Mouse (Mus musculus): ENCODE data around the gene Glcci1. TPM values are rescaled to one million over a fixed set of nuclear protein-coding genes. Genes with fewer than 3 reads are reported as not detected.

Glcci1 gene
- polyA plus RNA-seq (2017; shearing (Covaris generic)): 10 to 100 TPM; 18.9 to 29.2 TPM

DNA sequence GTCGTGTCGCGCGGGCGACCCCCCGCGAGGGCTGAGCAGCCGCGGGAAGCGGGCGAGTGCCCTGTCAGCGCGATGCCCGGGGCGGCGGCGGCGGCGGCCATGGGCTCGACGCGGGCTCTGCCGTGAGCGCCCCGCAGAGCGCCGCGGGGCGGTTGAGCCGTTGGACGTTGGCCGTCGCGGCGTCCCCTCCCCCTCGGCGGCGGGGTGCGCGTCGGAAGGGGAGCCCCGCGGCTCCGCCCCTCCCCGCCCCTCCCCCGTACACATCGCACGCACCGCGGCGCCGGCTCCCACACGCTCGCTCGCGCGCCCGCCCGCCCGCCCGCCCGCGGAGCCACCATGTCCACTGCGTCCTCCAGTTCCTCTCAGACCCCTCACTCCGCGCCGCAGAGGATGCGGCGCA lies at the start of gene Glcci1:
Gene Glcci1, plus strand, starts transcription at position 50 of the 400 bp plus-strand sequence.
- peak; percentile 2 for ATAC-seq

DNA sequence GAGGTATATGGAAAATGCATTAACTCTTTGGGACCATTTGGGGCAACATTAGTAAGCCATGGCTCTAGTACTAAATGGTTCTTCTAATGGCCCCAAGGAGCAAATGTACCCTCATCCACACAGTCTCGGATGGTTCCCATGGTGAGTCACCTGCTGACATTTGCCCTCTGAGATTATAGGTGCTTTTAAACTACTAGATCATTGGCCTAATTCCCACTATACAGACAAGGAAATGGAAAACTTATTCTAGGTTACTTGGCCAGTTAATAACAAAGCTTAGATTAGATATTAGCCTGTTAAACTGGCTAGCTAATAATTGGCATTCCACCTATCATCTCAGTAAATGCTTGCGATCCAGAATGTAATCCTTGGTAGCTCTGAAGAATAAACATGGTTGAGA lies 47.0 kb upstream of the Glcci1 start:
- no peak for ATAC-seq

DNA sequence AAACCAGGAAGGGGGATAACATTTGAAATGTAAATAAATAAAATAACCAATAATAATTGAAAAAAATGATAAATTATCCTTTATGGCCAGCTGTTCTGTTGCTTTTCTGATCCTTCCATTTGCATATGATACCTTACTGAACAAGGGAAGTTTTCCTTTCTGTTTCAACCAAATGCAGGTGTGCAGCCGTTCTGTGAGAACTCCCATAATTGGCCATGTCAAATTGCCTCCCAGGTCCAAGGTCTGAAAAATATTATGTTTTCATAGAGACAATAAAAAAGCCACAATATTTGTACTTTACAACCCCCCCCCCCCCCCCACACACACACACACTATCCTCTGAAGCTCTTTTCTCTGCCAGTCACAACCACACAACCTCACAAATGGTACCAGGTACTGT lies 44.0 kb upstream of the Glcci1 start:
- no peak for ATAC-seq

DNA sequence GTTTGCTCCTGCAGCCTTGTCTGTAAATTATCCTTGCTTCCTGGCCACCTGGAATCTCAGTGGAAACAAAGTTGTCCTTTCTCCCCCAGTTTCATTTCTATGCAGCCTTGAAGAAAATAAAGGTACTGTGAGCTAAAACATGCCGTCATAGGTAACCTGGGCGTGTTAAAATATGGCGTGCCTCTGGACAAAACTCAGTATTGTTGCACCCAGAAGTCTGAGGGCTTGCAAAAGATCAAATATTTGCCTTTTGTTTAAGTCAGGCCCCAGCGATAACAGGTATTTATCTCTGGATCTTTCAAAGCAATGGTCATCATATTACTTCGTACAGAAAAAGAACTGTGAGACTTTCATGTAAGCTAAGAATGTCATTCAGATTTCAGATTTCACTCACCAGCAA lies 43.4 kb upstream of the Glcci1 start:
- ATAC-seq: no peak

GRCm38 (mm10) chr6:8467667-8468337 lies 41.6 kb upstream of the Glcci1 start:
- no peak for ATAC-seq

- no peak for ATAC-seq
Observed at GRCm38 (mm10) chr6:8469918-8470317, 39.5 kb upstream of the Glcci1 start.

GRCm38 (mm10) chr6:8472125-8472524 lies 37.3 kb upstream of the Glcci1 start:
- no peak for ATAC-seq

DNA sequence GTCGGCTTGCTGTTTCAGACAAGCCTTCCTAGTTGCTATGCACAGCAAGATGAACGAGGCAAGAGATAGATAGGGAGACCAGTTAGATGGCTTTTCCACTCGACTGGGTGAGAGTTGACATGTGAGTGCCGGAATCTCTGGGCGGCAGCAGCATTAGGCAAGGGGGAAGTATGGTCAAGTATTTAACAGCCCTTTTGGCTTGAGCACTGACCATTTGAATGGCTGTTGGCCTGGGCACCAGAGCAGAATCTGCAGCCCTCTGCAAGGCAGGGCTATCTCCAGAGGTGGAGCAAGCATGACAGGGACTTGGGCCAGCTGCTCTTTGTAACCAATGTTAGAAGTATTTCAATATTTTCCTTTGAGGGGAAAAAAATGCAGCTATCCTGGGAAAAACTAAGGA lies 36.5 kb upstream of the Glcci1 start:
- ATAC-seq: no peak

DNA sequence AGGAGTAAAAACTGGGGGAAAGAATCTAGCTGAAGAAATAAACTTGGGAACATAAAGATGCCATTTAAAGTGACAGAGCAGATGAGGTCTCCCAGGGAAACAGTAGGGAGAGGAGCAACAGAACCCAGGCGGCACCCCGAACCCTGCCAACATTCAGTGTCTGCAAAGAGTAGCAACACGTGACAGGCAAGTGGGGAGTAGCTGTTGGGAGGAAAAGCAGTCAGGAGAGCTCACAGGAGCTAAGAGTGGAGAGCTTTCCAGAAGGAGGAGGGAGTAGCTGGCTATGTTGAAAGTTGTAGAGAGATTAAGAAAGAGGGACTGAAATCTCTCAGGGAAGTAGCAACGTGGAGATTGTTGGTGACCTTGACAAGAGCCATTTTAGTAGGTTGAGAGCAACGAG lies 35.9 kb upstream of the Glcci1 start:
- ATAC-seq: no peak

GRCm38 (mm10) chr6:8474316-8474715 lies 35.1 kb upstream of the Glcci1 start:
- ATAC-seq: no peak

DNA sequence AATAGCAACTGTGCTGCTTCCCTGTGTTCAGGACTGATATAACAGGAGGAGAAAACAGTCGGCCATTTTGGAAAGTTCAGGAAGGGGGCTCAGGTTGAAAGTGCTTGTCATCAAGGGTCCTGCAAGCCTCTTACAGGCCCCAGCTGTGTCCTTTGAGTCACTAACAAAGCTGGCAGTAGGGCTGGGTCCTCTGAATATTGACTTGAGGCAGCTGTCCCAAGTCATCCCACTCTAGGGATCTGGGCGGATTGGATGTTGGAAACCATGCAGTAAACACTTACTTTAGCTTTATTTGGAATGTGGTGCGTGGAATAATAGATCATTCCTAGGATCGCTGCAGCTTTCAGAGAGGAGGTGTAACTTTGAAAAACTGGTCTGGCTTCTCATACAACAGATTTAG lies 34.6 kb upstream of the Glcci1 start:
- ATAC-seq: no peak

DNA sequence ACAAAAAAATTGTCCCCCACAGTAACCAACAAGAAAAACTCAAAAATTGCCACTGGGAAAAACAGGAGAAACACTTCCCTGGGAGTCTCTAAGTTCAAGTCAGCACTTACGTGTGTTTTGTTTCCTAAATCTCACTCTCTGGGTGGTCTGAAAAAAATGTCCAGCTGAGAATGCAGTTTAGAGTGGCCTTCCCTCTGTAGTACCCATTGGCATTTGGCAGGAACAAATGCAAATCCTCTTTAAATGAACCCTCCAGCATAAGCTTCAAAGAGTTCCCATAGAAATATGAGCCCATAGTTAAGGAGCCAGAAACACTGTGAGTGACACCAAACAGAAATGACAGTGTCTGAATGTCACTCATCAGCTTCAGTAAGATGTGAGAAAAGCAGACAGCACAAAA lies 30.2 kb upstream of the Glcci1 start:
- ATAC-seq: no peak

DNA sequence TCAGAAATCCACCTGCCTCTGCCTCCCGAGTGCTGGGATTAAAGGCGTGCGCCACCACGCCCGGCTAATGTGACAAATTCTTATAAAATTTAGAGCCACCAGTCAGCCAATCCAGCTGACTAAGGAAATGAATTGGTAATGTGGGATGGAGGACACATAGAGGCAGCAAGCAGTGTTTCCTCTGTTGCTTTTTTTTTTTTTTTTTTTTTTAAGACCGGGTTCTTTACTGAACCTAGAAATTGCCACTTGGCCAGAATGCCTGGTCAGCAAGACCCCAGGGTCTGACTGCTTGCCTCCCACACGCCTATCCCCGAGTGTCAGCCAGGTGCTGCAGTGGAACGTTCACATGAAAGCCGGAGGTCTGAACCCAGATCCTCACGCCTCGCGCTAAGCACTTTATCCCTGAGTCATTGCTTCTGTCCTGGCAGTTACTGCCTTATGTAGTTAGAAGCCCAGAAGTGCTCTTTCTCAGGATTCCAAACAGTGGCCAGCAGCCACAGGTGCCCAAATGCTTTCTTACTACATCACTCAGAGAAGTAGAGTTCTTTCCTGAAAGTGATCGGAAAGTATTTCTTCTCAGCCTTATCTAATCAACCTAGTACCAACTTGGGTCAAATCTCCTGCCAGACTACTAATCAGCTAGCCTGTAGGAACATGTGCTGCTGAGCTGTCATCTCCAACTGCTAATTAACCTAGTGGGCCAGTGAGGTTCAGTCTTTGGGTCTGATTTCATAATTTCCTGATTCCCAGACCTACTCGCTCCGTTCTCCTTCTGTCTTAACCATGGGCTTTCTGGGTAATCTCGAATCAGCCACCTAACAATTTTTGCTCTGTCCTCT lies 24.7 kb upstream of the Glcci1 start:
- no peak for ATAC-seq

GRCm38 (mm10) chr6:8485414-8486175 lies 23.8 kb upstream of the Glcci1 start:
- ATAC-seq: peak; percentile 94

DNA sequence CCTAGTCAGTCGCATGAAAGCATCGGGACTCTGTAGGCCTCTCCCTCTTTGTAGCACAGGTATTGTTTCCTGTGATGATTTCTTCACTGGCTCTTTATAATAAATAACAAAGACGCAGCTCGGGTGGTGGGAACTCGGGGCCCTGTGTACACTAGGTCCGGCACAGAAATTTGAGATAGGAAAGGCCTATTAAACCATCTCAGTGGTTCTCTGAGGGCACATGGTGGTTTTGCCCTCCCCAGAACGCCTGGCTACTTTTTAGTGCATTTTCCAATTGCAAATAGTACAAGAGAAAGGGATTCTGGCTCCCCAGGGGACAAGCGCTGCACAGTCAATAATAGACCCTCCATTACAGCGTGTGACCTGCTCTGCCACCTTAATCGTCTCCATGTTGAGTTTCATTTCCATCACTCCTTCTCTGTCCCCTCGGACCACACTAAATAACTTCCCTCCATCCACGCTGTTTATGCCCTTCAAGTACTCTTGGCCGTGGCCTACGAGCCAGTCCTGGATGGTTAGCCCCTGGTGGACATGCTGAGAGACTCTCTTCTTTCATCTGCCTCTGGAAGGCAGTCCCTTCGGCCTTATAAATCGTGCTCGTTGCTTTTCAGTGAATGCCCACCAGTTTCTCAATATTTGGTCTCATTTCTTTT lies 22.9 kb upstream of the Glcci1 start:
- ATAC-seq: no peak

DNA sequence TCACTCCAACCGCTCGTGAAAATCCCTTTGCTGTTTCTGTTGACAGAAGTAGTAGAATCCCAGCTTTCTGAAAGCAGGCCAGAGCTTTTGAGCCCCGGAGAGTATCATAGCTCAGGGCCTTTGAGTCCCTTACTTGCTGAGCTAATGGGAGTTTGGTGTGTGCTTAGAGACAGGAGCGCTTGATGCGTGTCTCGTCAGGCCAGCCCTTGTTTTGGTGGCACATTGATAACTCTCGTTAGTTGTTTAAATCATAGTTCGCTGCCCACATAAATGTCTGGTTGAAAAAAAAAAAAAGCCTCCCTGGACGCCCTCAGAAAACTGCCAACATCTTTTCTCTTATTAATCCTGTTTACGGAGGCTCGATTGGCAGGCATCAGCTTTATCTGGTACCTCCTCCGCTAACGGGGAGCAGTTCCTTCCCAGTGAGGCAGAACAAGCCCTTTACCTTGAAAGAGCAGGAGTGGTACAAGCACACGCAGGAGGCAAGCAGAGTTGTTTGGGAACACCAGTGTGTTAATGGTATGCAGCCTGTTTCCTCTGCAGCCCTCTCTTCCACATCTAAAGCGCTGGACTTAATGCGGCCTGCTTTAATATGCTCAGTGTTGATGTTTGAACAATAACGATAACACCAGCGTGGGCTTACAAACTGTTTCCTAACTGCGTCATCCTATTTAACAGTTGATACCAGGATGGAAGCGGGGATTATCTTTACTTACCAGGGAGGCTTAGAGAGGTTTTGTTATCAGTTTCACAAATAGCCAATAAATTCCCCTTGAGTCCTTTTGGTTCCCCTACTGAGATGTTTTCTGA lies 22.2 kb upstream of the Glcci1 start:
- ATAC-seq: no peak

DNA sequence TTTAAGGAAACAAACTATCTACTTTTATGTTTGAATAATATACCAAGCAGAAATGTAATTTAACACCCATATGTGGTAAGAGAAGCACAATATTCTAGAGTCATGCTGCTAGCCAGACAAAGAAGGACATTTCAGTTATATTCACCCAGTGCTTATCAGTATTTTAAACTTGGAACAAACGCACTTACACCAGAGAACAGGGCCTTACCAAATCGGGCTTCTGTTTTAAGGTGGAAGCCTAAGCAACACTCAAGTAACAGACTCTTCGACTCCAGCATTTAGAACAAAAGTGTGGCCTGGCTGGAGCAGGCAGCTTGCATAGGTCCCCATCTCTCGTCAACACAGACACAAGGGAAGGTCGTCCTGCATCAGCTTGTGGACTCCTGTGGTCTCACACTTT lies 21.2 kb upstream of the Glcci1 start:
- ATAC-seq: no peak

DNA sequence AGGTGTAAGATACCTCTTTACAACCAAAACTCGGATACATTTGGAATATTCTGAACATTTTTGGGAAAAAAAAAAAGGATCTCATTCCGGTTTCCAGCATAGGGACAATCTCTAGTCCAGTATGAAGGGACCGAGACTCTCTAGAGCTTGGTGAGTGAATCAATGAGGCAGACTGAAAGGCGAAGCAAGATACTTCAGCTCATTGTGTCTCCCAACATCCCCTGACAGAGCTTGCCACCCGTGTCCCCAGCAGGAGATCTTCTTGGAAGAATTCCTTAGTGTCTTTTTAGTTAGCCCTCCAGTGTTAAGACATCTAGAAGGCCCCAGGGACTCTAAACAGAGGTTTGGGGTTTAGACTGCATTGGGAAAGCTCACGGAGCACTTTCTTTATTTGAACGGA lies 20.1 kb upstream of the Glcci1 start:
- ATAC-seq: no peak

DNA sequence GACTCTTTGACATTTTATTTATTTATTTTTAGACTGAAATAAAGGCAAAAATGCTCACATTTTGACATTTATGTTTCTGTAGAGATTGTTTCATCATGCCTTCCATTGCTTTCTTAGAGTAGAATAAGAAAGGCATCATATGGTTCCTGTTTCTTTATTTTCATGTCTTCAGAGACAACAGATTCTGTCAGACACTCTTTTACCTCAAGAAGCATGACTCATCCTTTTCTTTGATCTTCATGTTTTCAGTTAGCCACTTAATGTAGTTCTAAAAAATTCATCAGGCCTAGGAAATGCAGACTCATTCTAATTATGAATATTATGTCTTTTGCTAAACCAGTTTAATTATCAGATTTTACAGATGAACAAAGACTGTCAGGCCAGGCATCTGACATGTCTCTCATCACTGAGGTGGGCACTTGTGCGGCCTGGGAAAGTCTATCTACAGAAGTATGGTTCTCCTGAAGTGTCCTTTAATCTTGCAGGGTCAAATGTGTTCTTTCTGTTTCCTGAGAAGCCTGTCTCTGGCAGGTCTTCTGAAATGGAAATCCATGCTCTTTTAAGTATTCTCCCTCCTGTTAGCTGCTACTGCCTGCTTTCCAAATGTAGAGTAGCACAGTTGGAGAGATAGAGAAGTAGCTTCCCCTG lies 19.3 kb upstream of the Glcci1 start:
- ATAC-seq: no peak

- no peak for ATAC-seq
Observed at GRCm38 (mm10) chr6:8492248-8492647, 17.2 kb upstream of the Glcci1 start.

DNA sequence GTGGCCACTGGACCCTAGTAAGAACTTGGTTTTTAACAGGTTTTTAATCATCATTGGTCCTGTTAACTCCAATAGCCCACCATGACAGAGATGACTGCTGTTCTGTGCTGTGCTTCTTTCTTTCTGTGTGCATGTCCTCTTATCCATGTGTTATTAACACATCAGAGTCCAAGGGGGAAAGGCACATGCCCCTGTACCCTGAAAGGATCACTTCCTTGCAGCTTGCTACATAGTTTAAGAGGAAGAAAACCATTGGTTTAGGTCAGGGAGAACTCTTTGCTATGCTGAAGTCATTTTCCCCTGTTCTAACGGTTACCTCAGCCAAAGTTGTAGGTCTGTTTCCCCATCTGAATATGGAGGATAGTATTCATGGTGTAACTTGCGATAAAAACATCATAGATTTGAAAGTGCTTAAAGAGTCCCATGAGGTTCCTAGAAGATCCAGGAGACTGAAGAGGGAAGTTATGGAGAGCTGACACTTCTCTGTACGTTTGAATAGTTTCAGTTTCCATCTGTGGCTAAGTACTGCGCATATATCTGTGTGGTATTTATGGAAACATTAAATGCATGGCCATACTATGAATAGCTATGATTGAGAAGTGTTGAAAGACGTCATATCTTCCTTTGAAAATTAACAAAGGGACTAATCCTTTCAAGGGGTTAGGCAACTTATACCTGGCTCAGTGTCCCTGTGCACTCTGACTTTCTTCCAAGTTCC lies 14.1 kb upstream of the Glcci1 start:
- peak; percentile 89 for ATAC-seq
